Mouse (Mus musculus): ENCODE results near the gene Nsf.

DNA sequence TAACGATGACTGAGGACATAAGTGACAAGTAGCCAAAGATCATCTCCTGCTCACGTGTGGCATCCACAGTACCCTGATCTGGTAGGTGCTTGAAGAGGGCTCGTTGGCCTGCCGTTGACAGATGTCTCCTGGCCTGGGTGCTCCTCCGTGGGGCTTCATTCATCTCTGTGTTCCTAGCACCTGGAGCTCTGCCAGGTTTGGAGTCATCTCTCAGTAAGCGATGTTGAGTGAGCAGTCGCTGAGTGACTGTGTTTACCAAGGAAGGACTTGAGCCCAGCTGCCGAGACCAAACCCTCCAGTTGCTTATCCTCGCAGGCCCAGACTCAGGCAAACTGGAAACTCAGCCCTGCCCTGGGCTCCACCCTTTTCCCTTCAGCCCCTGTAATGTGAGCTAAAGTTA is 152.7 kb downstream of the Nsf start:
- TF ChIP-seq ZNF384 (IDR thresholded peaks at IDR 0.05; ENCODE audit: low read depth, low read length) (no peak), MAFK (IDR thresholded peaks at IDR 0.05; ENCODE audit: insufficient read depth, low read depth, low read length) (no peak), CHD2 (IDR thresholded peaks at IDR 0.05; ENCODE audit: low read depth, low read length) (no peak), ZC3H11A (IDR thresholded peaks at IDR 0.05; ENCODE audit: borderline replicate concordance, low read depth, low read length) (no peak)
